Mouse (Mus musculus) spleen, adult 10 weeks (tissue): ENCODE data around the gene Cyp3a41a. TPM values are rescaled to one million over a fixed set of nuclear protein-coding genes. Genes with fewer than 3 reads are reported as not detected.

ENCODE experiments used
- polyA plus RNA-seq: library from polyadenylated mRNA; stranded (reverse); fragments of 350-450 nt; fragmentation: Illumina TruSeq; extraction: RNeasy Lipid Tissue Mini Kit (QIAGEN cat#74804); gene quantifications from one replicate; pipeline ENCODE4 v1.2.3, GENCODE M21; 2015; ENCODE audit warnings: low replicate concordance; ENCODE audit not compliant: insufficient read depth

Cyp3a41a gene
- polyA plus RNA-seq: not detected

GRCm38 (mm10) chr5:145720036-145720435 is at the start of gene Cyp3a41a:
Gene Cyp3a41a, minus strand, starts transcription at chr5:145720136.

Other genes starting within 250 kb of the Cyp3a41a start
- not detected for gene Cyp3a41b, start 135.4 kb downstream of the Cyp3a41a start, polyA plus RNA-seq
- gene Cyp3a44, start 85.7 kb upstream of the Cyp3a41a start, polyA plus RNA-seq: not detected
- gene Cyp3a11, start 159.8 kb upstream of the Cyp3a41a start, polyA plus RNA-seq: not detected